Mouse (Mus musculus): ENCODE measurements around the gene Dab1. TPM values are rescaled to one million over a fixed set of nuclear protein-coding genes. Genes with fewer than 3 reads are reported as not detected.

Dab1 gene
- polyA plus RNA-seq, 1 experiment from 2014 or later: 24.1 TPM

- 70% methylated on average over 9 of the region's 9 CpGs for WGBS
- Histone ChIP-seq H3K36me3 (ENCODE audit: control insufficient read depth, insufficient read depth, low read length) (no peaks in the 10 kb centered on the region), H3K27ac (ENCODE audit: low read depth) (no peak overlapping the region), H3K4me2 (ENCODE audit: low read length) (no peak overlapping the region), H3K9me3 (ENCODE audit: control insufficient read depth, low read length) (no peaks in the 10 kb centered on the region), H3K4me1 (replicated peaks; ENCODE audit: control insufficient read depth, insufficient read depth, low read length) (no peaks in the 10 kb centered on the region), H3K27me3 (replicated peaks; ENCODE audit: control insufficient read depth, insufficient read depth, low read length) (no peaks in the 10 kb centered on the region), H3K4me3 (ENCODE audit: low read depth, low read length) (no peak overlapping the region), H3K9ac (ENCODE audit: low read length) (no peak overlapping the region)
- DNase-seq (ENCODE audit: low spot score) (no peak), ATAC-seq (replicated peaks; ENCODE audit: low FRiP score, low TSS enrichment, low read depth) (no peak)
These were observed 780.1 kb downstream of the Dab1 start for GRCm38 (mm10) chr4:104399106-104399730.

GRCm38 (mm10) chr4:104404099-104404498 is 784.9 kb downstream of the Dab1 start:
- no peaks in the 10 kb centered on the region for H3K36me3 ChIP-seq (ENCODE audit: control insufficient read depth, insufficient read depth, low read length)
- WGBS: 90% methylated on average over 5 of the region's 5 CpGs

GRCm38 (mm10) chr4:104410922-104411321 is 791.8 kb downstream of the Dab1 start:
- WGBS: 81% methylated on average over 6 of the region's 6 CpGs
- ATAC-seq (replicated peaks; ENCODE audit: low FRiP score, low TSS enrichment, low read depth) (no peak), DNase-seq (ENCODE audit: low spot score) (no peak)
- Histone ChIP-seq H3K9ac (ENCODE audit: low read length) (no peak overlapping the region), H3K27ac (ENCODE audit: low read depth) (no peak overlapping the region), H3K4me2 (ENCODE audit: low read length) (no peak overlapping the region), H3K36me3 (ENCODE audit: control insufficient read depth, insufficient read depth, low read length) (no peaks in the 10 kb centered on the region), H3K4me3 (ENCODE audit: low read depth, low read length) (no peak overlapping the region), H3K27me3 (replicated peaks; ENCODE audit: control insufficient read depth, insufficient read depth, low read length) (no peaks in the 10 kb centered on the region), H3K9me3 (ENCODE audit: control insufficient read depth, low read length) (no peaks in the 10 kb centered on the region), H3K4me1 (replicated peaks; ENCODE audit: control insufficient read depth, insufficient read depth, low read length) (no peaks in the 10 kb centered on the region)

More at GRCm38 (mm10) chr4:104404099-104404498, 784.9 kb downstream of the Dab1 start:
- Histone ChIP-seq H3K4me2 (ENCODE audit: low read length) (no peak overlapping the region), H3K4me3 (ENCODE audit: low read depth, low read length) (no peak overlapping the region), H3K27me3 (replicated peaks; ENCODE audit: control insufficient read depth, insufficient read depth, low read length) (no peaks in the 10 kb centered on the region), H3K9me3 (ENCODE audit: control insufficient read depth, low read length) (no peaks in the 10 kb centered on the region), H3K4me1 (replicated peaks; ENCODE audit: control insufficient read depth, insufficient read depth, low read length) (no peaks in the 10 kb centered on the region), H3K9ac (ENCODE audit: low read length) (no peak overlapping the region), H3K27ac (ENCODE audit: low read depth) (no peak overlapping the region)
- DNase-seq (ENCODE audit: low spot score): no peak
- ATAC-seq (replicated peaks; ENCODE audit: low FRiP score, low TSS enrichment, low read depth): no peak

- WGBS: 64% methylated on average over 2 of the region's 2 CpGs
- Histone ChIP-seq H3K4me1 (replicated peaks; ENCODE audit: control insufficient read depth, insufficient read depth, low read length) (no peaks in the 10 kb centered on the region), H3K27ac (ENCODE audit: low read depth) (no peak overlapping the region), H3K27me3 (replicated peaks; ENCODE audit: control insufficient read depth, insufficient read depth, low read length) (no peaks in the 10 kb centered on the region), H3K9me3 (ENCODE audit: control insufficient read depth, low read length) (no peaks in the 10 kb centered on the region), H3K4me2 (ENCODE audit: low read length) (no peak overlapping the region), H3K4me3 (ENCODE audit: low read depth, low read length) (no peak overlapping the region), H3K36me3 (ENCODE audit: control insufficient read depth, insufficient read depth, low read length) (no peaks in the 10 kb centered on the region), H3K9ac (ENCODE audit: low read length) (no peak overlapping the region)
- DNase-seq (ENCODE audit: low spot score) (no peak), ATAC-seq (replicated peaks; ENCODE audit: low FRiP score, low TSS enrichment, low read depth) (no peak)
These were observed 796.3 kb downstream of the Dab1 start for GRCm38 (mm10) chr4:104415482-104415881.

GRCm38 (mm10) chr4:104418354-104418753 is 799.2 kb downstream of the Dab1 start:
- 87% methylated on average over 2 of the region's 2 CpGs for WGBS
- H3K4me1 ChIP-seq (replicated peaks; ENCODE audit: control insufficient read depth, insufficient read depth, low read length): no peaks in the 10 kb centered on the region
- no peak for DNase-seq (ENCODE audit: low spot score)
- no peak overlapping the region for H3K4me3 ChIP-seq (ENCODE audit: low read depth, low read length)
- H3K9me3 ChIP-seq (ENCODE audit: control insufficient read depth, low read length): no peaks in the 10 kb centered on the region
- H3K4me2 ChIP-seq (ENCODE audit: low read length): no peak overlapping the region
- no peak for ATAC-seq (replicated peaks; ENCODE audit: low FRiP score, low TSS enrichment, low read depth)
- no peaks in the 10 kb centered on the region for H3K36me3 ChIP-seq (ENCODE audit: control insufficient read depth, insufficient read depth, low read length)
- no peak overlapping the region for H3K9ac ChIP-seq (ENCODE audit: low read length)
- no peaks in the 10 kb centered on the region for H3K27me3 ChIP-seq (replicated peaks; ENCODE audit: control insufficient read depth, insufficient read depth, low read length)
- H3K27ac ChIP-seq (ENCODE audit: low read depth): no peak overlapping the region

GRCm38 (mm10) chr4:104420983-104421680 is 802.0 kb downstream of the Dab1 start:
- Histone ChIP-seq H3K36me3 (ENCODE audit: control insufficient read depth, insufficient read depth, low read length) (no peaks in the 10 kb centered on the region), H3K4me2 (ENCODE audit: low read length) (no peak overlapping the region), H3K4me3 (ENCODE audit: low read depth, low read length) (no peak overlapping the region), H3K9ac (ENCODE audit: low read length) (no peak overlapping the region), H3K4me1 (replicated peaks; ENCODE audit: control insufficient read depth, insufficient read depth, low read length) (no peaks in the 10 kb centered on the region), H3K27me3 (replicated peaks; ENCODE audit: control insufficient read depth, insufficient read depth, low read length) (no peaks in the 10 kb centered on the region), H3K27ac (ENCODE audit: low read depth) (no peak overlapping the region), H3K9me3 (ENCODE audit: control insufficient read depth, low read length) (no peaks in the 10 kb centered on the region)
- WGBS: 94% methylated on average over 12 of the region's 12 CpGs
- ATAC-seq (replicated peaks; ENCODE audit: low FRiP score, low TSS enrichment, low read depth) (no peak), DNase-seq (ENCODE audit: low spot score) (no peak)

GRCm38 (mm10) chr4:104429127-104429526 is 810.0 kb downstream of the Dab1 start:
- Histone ChIP-seq H3K36me3 (ENCODE audit: control insufficient read depth, insufficient read depth, low read length) (no peaks in the 10 kb centered on the region), H3K9ac (ENCODE audit: low read length) (no peak overlapping the region), H3K4me3 (ENCODE audit: low read depth, low read length) (no peak overlapping the region), H3K27me3 (replicated peaks; ENCODE audit: control insufficient read depth, insufficient read depth, low read length) (no peaks in the 10 kb centered on the region), H3K27ac (ENCODE audit: low read depth) (no peak overlapping the region), H3K4me1 (replicated peaks; ENCODE audit: control insufficient read depth, insufficient read depth, low read length) (no peaks in the 10 kb centered on the region), H3K4me2 (ENCODE audit: low read length) (no peak overlapping the region), H3K9me3 (ENCODE audit: control insufficient read depth, low read length) (no peaks in the 10 kb centered on the region)
- ATAC-seq (replicated peaks; ENCODE audit: low FRiP score, low TSS enrichment, low read depth): no peak
- 84% methylated on average over 7 of the region's 7 CpGs for whole genome bisulfite sequencing
- no peak for DNase-seq (ENCODE audit: low spot score)

GRCm38 (mm10) chr4:104431231-104431855 is 812.2 kb downstream of the Dab1 start:
- WGBS: 73% methylated on average over 7 of the region's 7 CpGs
- H3K27ac ChIP-seq (ENCODE audit: low read depth): no peak overlapping the region
- no peak overlapping the region for H3K4me2 ChIP-seq (ENCODE audit: low read length)
- H3K4me3 ChIP-seq (ENCODE audit: low read depth, low read length): no peak overlapping the region
- H3K9me3 ChIP-seq (ENCODE audit: control insufficient read depth, low read length): no peaks in the 10 kb centered on the region
- ATAC-seq (replicated peaks; ENCODE audit: low FRiP score, low TSS enrichment, low read depth) (no peak), DNase-seq (ENCODE audit: low spot score) (no peak)
- no peaks in the 10 kb centered on the region for H3K36me3 ChIP-seq (ENCODE audit: control insufficient read depth, insufficient read depth, low read length)
- no peak overlapping the region for H3K9ac ChIP-seq (ENCODE audit: low read length)
- H3K27me3 ChIP-seq (replicated peaks; ENCODE audit: control insufficient read depth, insufficient read depth, low read length): no peaks in the 10 kb centered on the region
- no peaks in the 10 kb centered on the region for H3K4me1 ChIP-seq (replicated peaks; ENCODE audit: control insufficient read depth, insufficient read depth, low read length)

Data from intestine, embryonic 14.5 days (tissue).